Mouse (Mus musculus) regulatory T cell (primary cell): ENCODE results near the gene Btg2.

Experiments used
- in situ Hi-C: fragments of 300-600 bp; cut with MboI, MseI; formaldehyde crosslinking; loops from one replicate; pipeline ENCODE4 v1.15.1; 2025; ENCODE audit warnings: high pct_unique_total_duplicates

The Btg2 gene

GRCm38 (mm10) chr1:134078061-134078795 lies 692 bp downstream of the Btg2 start:
- in situ Hi-C loops: no loop called here

DNA sequence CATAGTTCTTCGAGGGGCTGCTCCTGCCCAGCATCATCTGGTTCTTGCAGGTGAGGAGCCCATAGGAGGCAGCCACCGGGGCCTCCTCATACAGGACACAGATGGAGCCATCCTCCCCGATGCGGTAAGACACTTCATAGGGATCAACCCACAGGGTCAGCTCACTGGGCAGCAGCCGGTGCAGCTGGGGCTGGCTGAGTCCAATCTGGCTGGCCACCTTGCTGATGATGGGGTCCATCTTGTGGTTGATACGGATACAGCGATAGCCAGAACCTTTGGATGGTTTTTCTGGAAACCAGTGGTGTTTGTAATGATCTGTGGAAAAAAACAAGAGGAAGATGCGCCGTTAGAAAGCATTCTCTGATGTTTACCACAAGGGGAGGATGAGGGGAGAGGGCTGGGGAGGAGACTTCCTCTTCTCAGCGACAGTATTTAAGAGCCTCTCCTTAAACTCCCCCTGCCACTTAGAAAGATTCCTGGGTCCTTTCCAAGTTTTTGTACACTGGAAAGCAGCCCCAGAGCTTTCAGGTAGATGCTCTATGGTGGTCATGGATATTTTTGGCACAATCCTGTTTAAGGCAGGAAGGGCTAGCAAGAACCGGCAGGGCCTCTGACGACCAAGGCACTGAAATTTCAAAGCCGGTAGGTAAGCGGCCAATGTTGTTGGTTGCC lies 1.4 kb downstream of the Btg2 start:
- in situ Hi-C loops: no loop called here

DNA sequence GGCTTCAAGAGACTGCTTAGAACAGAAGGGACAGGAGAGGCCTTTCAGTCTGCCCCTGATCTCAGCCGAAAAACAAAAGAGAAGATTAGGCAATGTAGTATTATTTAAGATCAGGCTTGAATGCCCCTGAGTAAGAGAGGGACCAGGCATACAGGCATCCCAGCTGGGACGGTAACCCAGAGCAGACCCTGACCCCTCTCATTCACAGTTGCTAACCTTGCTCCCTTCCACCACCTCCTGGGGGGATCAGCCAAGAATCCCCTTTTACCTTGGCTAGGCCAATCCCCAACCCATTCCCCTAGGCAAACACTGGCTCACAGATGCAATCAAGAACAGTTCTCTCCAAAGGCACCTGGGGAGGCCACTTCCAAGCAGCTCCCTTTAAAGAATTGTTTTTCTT lies 2.1 kb downstream of the Btg2 start:
- in situ Hi-C loops: no loop called here

GRCm38 (mm10) chr1:134075532-134075931 lies 3.4 kb downstream of the Btg2 start:
- in situ Hi-C loops: no loop called here

- in situ Hi-C loops: loop anchor here (25.0 kb wide), 2 partner anchors 1037 to 1738 kb away; partner anchors contain the start of genes Lad1, Mdm4 and Pik3c2b
Observed at GRCm38 (mm10) chr1:134074606-134075005, 4.3 kb downstream of the Btg2 start.

GRCm38 (mm10) chr1:134074184-134074583 lies 4.7 kb downstream of the Btg2 start:
- in situ Hi-C loops: loop anchor here (25.0 kb wide), 2 partner anchors 1037 to 1738 kb away; partner anchors contain the start of genes Lad1, Mdm4 and Pik3c2b

GRCm38 (mm10) chr1:134073658-134074057 lies 5.3 kb downstream of the Btg2 start:
- in situ Hi-C loops: loop anchor here (25.0 kb wide), 2 partner anchors 1036 to 1739 kb away; partner anchors contain the start of genes Lad1, Mdm4 and Pik3c2b

DNA sequence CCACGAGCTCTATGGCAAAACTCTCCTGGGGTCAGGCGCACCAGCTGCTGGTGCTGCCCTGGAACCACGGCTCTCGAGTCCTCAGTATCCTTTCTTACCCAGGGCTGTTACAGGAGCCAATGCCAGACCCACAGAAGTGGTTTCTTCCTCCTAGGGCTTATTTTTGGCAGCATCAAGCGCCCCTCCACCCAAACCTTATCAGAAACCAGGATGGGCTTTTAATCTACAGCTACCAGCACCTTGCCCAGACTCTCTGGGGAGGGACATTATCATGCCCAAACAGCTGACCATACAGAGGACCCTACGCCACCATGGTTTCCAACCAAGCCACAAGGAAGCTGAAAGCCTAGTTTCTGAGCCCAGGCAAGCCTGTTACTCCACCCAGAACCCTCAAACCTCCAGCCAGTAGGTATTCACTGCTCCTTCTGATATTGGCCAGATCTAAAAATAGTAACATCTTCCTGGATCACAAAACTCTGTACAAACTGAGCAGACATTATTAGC lies 5.8 kb downstream of the Btg2 start:
- in situ Hi-C loops: loop anchor here (25.0 kb wide), 2 partner anchors 1036 to 1739 kb away; partner anchors contain the start of genes Lad1, Mdm4 and Pik3c2b

DNA sequence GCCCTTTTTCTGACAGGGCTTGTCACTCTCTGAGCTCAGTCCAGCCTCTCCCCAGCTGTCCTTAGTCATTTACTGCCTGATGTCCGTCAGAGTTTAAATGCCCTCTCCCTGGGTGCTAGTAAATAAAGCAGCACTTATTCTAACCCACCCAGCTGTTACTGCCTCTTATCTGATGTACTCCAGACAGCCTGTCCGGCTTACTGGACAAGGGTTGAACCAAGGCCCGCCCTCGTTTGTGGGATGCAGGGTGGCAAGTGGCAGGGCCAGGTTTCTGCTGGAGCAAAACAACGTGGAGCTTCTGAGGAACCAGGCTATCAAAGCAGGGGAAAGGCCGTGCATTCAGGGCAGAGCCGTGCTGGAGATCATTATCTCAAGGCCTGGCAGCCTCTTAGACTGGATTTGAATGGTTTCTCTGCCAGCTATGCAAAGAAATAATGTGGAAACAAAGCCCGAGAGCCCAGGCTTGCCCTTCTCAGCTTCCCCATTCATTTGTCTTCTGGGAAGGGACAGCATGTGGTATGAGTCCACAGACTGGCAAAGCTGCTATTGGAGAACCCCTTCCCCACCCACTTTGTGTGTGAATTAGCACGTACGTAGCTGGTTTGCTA lies 7.4 kb downstream of the Btg2 start:
- in situ Hi-C loops: loop anchor here (25.0 kb wide), 2 partner anchors 1034 to 1741 kb away; partner anchors contain the start of genes Lad1, Mdm4 and Pik3c2b

GRCm38 (mm10) chr1:134070099-134070669 lies 8.7 kb downstream of the Btg2 start:
- in situ Hi-C loops: loop anchor here (25.0 kb wide), 2 partner anchors 1033 to 1742 kb away; partner anchors contain the start of genes Lad1, Mdm4 and Pik3c2b

DNA sequence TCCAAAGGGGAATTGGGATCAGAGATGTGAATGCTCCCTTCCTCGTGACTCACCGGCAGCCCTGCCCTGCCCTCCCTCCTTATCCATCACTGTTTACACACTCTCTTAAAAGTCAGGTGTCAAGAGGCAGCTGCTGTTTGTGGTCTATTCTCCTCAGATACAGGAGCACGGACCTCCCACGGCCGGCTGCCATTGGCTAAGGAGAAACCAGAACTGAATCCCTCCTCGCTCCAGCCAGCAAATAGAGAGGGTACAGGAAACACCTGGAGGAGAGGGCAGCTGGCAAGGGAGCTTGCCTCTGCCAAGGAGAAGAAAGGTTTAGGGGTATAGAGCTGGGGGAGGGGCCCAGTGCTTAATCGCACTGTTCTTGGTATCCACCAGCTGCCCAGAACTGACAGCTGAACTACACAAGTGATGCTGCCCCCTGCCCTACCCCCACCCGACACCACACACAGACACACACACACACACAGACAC lies 11.7 kb downstream of the Btg2 start:
- in situ Hi-C loops: loop anchor here (25.0 kb wide), 2 partner anchors 1030 to 1745 kb away; partner anchors contain the start of genes Lad1, Mdm4 and Pik3c2b

- in situ Hi-C loops: loop anchor here (25.0 kb wide), 2 partner anchors 1029 to 1746 kb away; partner anchors contain the start of genes Lad1, Mdm4 and Pik3c2b
Observed at GRCm38 (mm10) chr1:134066554-134066953, 12.4 kb downstream of the Btg2 start.

GRCm38 (mm10) chr1:134065241-134065809 lies 13.6 kb downstream of the Btg2 start:
- in situ Hi-C loops: loop anchor here (25.0 kb wide), 2 partner anchors 1028 to 1747 kb away; partner anchors contain the start of genes Lad1, Mdm4 and Pik3c2b

GRCm38 (mm10) chr1:134064296-134064831 lies 14.6 kb downstream of the Btg2 start:
- in situ Hi-C loops: loop anchor here (25.0 kb wide), 2 partner anchors 1027 to 1748 kb away; partner anchors contain the start of genes Lad1, Mdm4 and Pik3c2b

- in situ Hi-C loops: loop anchor here (25.0 kb wide), 2 partner anchors 1026 to 1749 kb away; partner anchors contain the start of genes Lad1, Mdm4 and Pik3c2b
Observed at GRCm38 (mm10) chr1:134063773-134064125, 15.2 kb downstream of the Btg2 start.

DNA sequence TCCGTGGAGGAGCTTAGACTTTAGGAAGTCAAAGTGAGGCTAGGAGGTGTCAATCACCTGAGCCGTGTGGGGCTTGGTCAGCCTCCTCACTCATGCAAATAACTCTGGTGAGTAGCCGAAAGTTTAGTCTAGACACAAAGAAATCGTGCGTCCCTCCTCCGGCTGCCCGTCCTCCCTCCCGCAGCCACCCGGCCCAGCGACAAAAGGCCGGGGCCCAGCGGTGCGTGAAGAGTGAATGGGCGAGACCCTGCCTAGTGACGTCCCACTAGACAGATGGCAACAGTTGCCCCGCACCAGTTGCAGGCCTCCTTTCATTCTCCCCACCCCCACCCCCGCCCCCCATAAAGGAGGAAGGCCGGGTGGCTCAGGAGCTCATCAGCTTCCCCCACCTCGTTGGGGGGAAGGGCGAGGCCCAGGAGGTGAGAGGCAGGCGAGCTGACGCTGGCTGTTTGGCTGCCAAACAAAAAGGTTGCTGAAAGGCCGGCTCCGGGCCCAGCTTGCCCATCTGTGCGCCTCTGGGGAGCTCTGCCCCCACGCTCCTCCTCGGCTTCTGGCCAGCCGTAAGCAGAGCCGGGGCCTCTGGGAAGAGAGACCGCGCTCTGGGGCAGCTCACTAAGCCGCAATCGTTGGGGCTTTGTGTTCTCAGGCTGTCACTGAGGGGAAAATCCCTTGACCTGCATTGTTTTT lies 15.7 kb downstream of the Btg2 start:
- in situ Hi-C loops: loop anchor here (25.0 kb wide), 2 partner anchors 1026 to 1749 kb away; partner anchors contain the start of genes Lad1, Mdm4 and Pik3c2b

DNA sequence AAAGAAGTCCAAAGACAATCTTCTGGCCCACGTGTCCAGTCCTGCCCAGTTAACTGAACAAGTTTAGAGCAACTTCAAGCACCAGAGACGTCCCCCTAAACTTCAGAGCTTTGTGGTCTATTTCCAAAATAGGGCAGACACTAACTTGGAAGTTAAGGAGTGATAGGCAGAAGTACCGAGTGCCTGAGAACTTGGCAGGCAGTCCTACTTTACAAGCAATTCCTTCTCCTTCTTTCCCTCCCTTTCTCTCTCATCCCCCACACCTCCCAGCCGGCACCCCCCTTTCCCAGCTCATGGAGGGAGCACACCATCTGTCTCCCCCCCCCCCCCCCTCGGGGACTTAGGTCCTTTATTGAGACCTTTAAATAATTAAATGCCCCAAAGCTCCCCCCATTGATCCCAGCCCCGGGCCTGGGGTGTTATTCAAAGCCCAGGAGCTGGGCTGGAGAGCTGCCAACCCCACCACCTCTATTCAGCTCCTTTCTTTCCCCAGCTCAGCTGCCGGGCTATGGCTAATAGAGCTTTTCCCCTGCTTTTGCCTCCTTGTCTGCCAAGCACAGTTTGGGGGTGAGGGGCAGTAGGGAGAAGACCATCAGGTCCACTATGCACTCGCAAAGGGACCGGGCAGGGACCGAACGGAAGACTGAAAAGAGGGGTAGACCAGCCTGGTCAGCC lies 16.4 kb downstream of the Btg2 start:
- in situ Hi-C loops: loop anchor here (25.0 kb wide), 2 partner anchors 1025 to 1750 kb away; partner anchors contain the start of genes Lad1, Mdm4 and Pik3c2b

- in situ Hi-C loops: loop anchor here (25.0 kb wide), 2 partner anchors 1025 to 1750 kb away; partner anchors contain the start of genes Lad1, Mdm4 and Pik3c2b
Observed at GRCm38 (mm10) chr1:134061915-134062314, 17.0 kb downstream of the Btg2 start.
